Mouse (Mus musculus) embryo, embryonic 11.5 days (tissue): ENCODE results near the gene Hist1h4m.
"Not testable (repeated sequence)": the region's sequence is repeated elsewhere in the genome, so short reads cannot be mapped to it uniquely, and the experiment has no call there.

Source experiments
- DNase-seq: peaks from one replicate; pipeline ENCODE4 v3.0.0-alpha.2; 2012; ENCODE audit warnings: low read depth, low spot score

The Hist1h4m gene

GRCm38 (mm10) chr13:21810073-21810472 lies 1.5 kb upstream of the Hist1h4m start, which contains the start of the genes Hist1h2bq and Hist1h2ao:
Gene Hist1h2bq, minus strand, starts transcription at chr13:21810197.
Gene Hist1h2ao, plus strand, starts transcription at chr13:21810465.
- DNase-seq, result not testable (repeated sequence)

DNA sequence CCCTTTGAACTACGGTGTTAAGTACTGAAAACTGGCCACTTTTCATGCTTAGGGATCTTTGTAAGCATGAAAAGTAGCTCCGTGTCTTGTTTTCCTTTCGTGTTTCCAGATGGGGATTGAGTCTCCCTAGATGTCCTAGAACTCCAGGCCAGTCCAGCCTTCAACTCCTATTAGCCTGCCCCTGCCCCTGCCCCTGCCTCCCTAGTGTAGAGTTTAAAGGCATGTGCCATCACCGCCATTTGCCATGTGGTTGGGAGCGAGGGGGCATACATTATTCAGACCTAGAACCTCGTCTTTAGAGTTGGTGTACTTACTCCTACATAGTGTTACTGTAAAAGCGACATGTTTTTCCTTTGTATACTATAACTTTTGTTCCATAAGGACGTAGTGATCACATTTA lies 472 bp upstream of the Hist1h4m start:
- not testable (repeated sequence) for DNase-seq

DNA sequence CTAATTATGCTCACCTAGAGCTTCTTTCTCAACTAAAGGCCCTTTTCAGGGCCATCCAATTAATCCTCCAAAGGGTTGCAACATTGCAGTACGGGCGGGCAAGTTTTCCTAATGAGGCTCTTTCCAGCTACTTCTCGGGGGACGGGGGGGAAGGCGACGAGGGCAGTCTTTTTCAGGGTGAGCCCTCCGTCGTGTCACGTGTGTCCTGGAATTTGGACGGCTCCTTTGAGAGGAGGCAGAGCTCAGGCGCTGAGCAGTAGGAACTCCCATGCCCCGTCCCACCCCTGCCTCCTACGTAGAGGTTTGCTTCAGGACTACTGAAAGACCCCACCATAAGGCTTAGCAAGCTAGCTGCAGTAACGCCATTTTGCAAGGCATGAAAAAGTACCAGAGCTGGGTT lies 546 bp downstream of the Hist1h4m start:
- not testable (repeated sequence) for DNase-seq

DNA sequence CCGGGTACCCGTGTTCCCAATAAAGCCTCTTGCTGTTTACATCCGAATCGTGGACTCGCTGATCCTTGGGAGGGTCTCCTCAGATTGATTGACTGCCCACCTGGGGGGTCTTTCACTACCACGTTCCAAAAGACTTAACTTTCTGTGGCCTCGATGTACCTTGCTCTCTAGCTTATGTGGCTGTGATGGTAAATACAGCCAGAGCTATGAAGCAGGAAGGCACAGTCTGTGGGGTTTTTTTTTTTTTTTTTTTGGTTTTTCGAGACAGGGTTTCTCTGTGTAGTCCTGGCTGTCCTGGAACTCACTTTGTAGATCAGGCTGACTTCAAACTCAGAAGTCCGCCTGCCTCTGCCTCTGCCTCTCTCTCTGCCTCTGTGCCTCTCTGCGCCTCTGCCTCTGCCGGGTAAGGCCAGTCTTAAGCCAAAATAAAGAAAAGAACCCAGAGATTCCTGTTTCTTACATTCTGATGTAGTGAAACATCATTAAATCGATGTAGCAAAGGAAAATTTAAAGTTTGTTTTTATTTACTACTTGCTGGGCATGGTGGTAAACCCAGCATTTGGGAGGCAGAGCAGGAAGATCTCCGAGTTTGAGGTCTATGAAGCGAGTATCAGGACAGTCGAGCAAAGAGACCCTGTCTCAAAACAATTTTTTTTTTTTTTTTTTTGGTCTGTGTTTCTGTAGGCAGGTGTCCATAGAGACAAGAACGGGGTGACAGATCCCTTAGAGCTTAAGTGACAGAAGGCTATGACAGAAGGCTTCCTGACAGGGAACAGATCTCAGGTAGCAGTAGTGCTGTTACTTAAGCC lies 8.7 kb downstream of the Hist1h4m start:
- DNase-seq, result not testable (repeated sequence)

DNA sequence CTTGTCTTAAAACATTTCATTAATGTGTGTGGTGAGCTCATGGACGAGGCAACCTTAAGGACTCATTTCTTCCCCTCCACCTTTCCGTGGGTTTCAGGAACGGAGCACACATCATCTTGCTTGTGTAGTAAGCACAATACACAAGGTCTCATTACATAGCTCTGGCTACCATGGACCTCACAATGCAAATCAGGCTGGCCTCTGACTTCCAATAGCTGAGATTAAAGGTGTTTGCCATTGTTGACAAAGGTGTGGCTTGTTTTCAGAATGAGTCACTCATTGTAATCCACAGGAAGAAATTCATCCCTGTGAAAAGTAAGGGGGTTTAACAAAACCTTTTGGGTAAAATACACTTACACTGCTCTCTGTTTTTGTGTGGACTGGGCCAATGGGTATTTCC lies 17.0 kb downstream of the Hist1h4m start:
- DNase-seq, result no peak

GRCm38 (mm10) chr13:21830344-21830743 lies 18.8 kb downstream of the Hist1h4m start:
- DNase-seq, result no peak

- DNase-seq, result not testable (repeated sequence)
Observed at GRCm38 (mm10) chr13:21831418-21832394, 20.2 kb downstream of the Hist1h4m start, which contains the start of gene Hist1h4n. Gene Hist1h4n, minus strand, starts transcription at chr13:21832196.

DNA sequence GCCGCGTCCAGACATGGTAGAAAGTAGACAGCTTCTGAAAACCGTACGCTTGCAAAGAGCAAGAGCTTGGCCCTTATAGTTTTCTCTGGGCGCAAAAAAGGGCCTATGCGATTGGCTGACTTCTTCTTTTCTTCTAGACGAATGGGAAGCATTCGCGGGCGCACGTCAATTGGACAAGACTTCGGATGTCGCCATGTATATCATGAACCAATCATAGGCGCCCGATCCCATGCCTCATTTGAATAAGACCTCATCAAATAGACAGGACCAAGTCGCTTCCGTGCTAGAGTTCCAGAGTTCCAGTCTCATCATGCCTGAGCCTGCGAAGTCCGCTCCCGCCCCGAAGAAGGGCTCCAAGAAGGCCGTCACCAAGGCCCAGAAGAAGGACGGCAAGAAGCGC lies 21.9 kb downstream of the Hist1h4m start, which contains the start of the genes Hist1h2ap and Hist1h2br:
Hist1h2ap (minus strand) TSS at position 47 of the 400 bp plus-strand sequence.
Hist1h2br (plus strand) TSS at position 283 of the 400 bp plus-strand sequence.
- not testable (repeated sequence) for DNase-seq

DNA sequence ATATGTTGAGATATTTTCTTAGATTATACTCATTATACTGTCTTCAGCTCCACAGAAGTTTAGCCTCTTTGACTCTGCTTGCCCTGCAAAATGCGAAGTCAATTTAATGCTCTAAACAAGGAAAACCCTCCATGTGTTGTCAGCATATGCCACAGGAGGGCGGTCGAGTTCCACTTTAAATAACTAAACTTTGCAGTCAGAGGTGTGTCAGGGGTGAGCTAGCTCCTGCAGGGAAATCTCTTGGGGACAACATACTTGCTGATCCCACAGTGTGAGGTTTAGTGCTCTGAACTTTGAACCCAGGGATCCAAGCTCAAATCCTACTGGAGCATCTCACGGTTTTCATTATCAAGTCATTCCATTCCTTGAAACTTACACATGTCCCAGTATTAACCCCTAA lies 29.0 kb downstream of the Hist1h4m start:
- not testable (repeated sequence) for DNase-seq

DNA sequence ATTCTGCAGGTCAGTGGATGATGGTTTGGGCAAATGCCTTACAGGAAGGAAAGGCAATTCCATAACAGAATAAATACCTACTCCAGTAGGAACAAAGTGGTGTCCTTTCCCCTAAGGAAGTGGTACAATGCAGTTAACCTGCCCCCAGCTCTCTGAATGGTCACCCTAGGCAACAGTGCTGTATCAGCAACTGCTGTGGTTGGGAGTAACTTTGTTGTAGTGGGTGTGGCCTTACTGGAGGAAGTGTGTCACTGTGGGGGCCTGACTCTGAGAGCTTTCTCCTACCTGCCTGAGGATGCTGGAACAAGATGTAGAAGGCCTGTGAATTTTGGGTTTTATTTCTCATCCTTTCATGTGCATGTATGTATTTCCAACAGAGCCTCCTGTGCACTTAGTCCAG lies 34.8 kb downstream of the Hist1h4m start:
- DNase-seq, result not testable (repeated sequence)

DNA sequence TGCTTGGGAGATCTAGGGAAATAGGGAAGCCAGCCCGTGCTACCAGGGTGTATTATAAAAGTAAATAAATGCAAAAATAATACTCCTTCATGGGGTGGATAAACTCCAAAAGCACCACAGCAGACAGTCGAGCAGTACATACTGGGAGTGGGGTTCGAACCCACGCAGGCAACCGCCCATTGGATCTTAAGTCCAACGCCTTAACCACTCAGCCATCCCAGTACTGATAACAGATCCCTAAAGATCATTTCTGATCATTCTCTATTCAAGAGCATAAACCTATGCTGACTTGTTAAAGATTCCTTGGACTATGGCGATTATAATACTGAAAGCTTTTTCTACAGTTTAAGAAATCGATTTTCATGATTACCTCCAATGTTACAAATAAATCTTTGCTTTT lies 36.3 kb downstream of the Hist1h4m start:
- peak; percentile 16 for DNase-seq

- not testable (repeated sequence) for DNase-seq
Observed at GRCm38 (mm10) chr13:21850696-21851095, 39.1 kb downstream of the Hist1h4m start.

DNA sequence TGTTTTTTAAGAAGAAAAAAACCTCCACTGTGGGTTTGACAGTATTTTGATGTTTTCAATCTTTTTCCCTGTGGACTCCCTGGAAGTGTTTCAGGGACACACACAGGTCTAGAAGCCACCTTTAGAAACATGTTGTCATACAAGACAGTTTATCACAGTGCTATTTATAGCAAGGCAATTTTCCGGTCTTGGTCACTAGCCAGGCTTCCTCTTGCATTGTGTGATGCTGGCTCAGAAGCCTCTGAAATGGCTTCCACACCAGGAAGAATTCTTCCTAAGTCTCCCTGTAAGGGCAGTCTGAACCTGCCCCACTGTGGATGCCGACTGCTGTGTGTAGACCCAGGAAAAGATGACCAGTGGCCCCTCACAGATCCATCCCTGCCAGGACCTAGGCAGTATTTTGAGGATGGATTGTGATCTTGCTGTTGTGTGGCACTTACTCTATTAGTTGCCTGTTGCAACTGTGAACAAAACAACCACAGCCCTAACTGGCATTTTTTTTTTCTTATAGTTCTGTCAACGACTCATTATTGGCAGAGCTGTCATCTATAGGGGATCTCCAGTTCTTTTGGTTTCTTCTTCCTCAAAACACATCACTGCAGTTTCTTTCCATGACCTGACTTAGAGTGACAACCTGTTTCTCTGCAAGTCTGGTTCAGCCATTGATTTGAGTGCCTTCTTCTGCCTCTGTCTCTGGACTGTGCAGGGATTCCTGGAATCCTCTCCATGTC lies 40.8 kb downstream of the Hist1h4m start:
- DNase-seq, result no peak

GRCm38 (mm10) chr13:21855146-21855545 lies 43.6 kb downstream of the Hist1h4m start:
- DNase-seq, result peak; percentile 66

DNA sequence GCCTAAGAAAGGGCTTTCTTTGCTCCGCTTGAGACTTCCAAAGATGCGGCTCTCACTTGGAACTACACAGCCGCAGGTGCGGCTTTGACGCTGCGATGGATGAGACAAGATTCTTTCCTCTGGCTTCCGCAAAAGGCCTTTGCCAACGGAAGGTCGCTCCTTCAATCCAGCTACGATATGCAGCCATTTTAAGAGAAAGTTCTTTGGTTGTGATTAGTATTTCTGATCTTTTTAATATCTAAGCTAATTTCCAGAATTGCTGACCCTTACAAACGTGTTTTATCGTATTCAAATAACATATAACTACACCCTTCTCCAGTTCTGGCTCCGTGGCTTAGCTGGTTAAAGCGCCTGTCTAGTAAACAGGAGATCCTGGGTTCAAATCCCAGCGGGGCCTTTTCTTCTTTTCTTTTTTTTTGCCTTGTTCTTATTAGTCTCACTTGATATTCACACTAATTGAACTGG lies 44.2 kb downstream of the Hist1h4m start:
- DNase-seq, result peak; percentile 59

- DNase-seq, result no peak
Observed at GRCm38 (mm10) chr13:21861608-21862007, 50.1 kb downstream of the Hist1h4m start.
